Mouse (Mus musculus): Measurements from ENCODE around the gene Mpz.

Mpz gene

GRCm38 (mm10) chr1:171189476-171190114, 39.1 kb downstream of the Mpz start:
- DNase-seq, result no peak

- no peak for DNase-seq
Measured at GRCm38 (mm10) chr1:171190832-171191231, 40.3 kb downstream of the Mpz start.

- no peak for DNase-seq
Measured at GRCm38 (mm10) chr1:171192283-171192682, 41.8 kb downstream of the Mpz start.

GRCm38 (mm10) chr1:171193093-171193840, 42.8 kb downstream of the Mpz start:
- no peak for DNase-seq

- no peak for DNase-seq
Measured at GRCm38 (mm10) chr1:171193911-171194830, 43.7 kb downstream of the Mpz start.

GRCm38 (mm10) chr1:171195046-171195822, 44.7 kb downstream of the Mpz start:
- DNase-seq, result no peak

GRCm38 (mm10) chr1:171195887-171196397, 45.4 kb downstream of the Mpz start, which contains the start of gene Pcp4l1:
Gene Pcp4l1 (minus strand): TSS chr1:171196268.
- DNase-seq, result peak; percentile 76

- DNase-seq, result no peak
Measured at GRCm38 (mm10) chr1:171199532-171199931, 49.0 kb downstream of the Mpz start.

- no peak for DNase-seq
Measured at GRCm38 (mm10) chr1:171200769-171201168, 50.3 kb downstream of the Mpz start.

GRCm38 (mm10) chr1:171203471-171204248, 53.1 kb downstream of the Mpz start:
- DNase-seq, result no peak

GRCm38 (mm10) chr1:171204249-171204644, 53.7 kb downstream of the Mpz start:
- no peak for DNase-seq

GRCm38 (mm10) chr1:171205704-171206493, 55.4 kb downstream of the Mpz start:
- DNase-seq, result no peak

- DNase-seq, result no peak
Measured at GRCm38 (mm10) chr1:171209409-171209808, 58.9 kb downstream of the Mpz start.
